ENCODE assay signal across 8 mouse cellular contexts in genomic region chr2:59645515-59645914, GRCm38 (mm10). TPM values are rescaled to one million over a fixed set of nuclear protein-coding genes. Genes with fewer than 3 reads are reported as not detected.
A peak's percentile ranks its signal among the peaks of the same experiment; 100 is the strongest.
DNase-seq lines count a peak whose midpoint lies in the region; ATAC-seq and TF ChIP-seq lines count a peak whose summit lies in the region.

No protein-coding gene starts in this region.

- intact Hi-C loops in left cerebral cortex, postnatal 25 days (cut with DNase I), result no loop called here

- no peak for DNase-seq in frontal cortex, postnatal 10 days (ENCODE audit: low spot score in 2 of 2)
- DNase-seq in left cerebral cortex, postnatal 25 days (ENCODE audit: low spot score in 2 of 2), result peak; percentile 37 to 57
- DNase-seq in left cerebral cortex, adult 11 months (ENCODE audit: low spot score), result no peak
- peak; percentile 89 to 92 for DNase-seq in cerebellum, postnatal 14 days
- no peak for DNase-seq in gastrocnemius, adult 8-10 months (ENCODE audit: low spot score in 2 of 2)
- DNase-seq in lung, postnatal 14 days, result no peak

- H3K36me3 ChIP-seq in myocyte (ENCODE audit: control insufficient read depth, insufficient read depth), result peaks cover 8% of the 10 kb centered on the region

- no peaks in the 10 kb centered on the region for H3K27me3 ChIP-seq in myocyte (ENCODE audit: control insufficient read depth, insufficient read depth, insufficient read length)

- H3ac ChIP-seq in myocyte (ENCODE audit: control insufficient read depth, insufficient read length), result no peak overlapping the region

- ATAC-seq in frontal cortex, adult (ENCODE audit: low TSS enrichment), result peak; percentile 68

- no peak for TF ChIP-seq POLR2A in myocyte (IDR thresholded peaks at IDR 0.05; ENCODE audit: insufficient read length, low read depth)

- H3K4me2 ChIP-seq in myocyte (ENCODE audit: low read depth), result peak overlapping the region; percentile 51

- H3K79me2 ChIP-seq in myocyte (ENCODE audit: control insufficient read depth, insufficient read depth), result peaks cover 100% of the 10 kb centered on the region

- no peak overlapping the region for H3K4me3 ChIP-seq in myocyte

TF ChIP-seq in myocyte, 11 proteins besides CTCF, POLR2A, EP300 and RAD21:
- TF ChIP-seq MYOG (IDR thresholded peaks at IDR 0.05; ENCODE audit: control insufficient read depth in 1 of 3, insufficient read depth in 1 of 3, insufficient read length in 2 of 3, low read depth in 2 of 3) (no peak), E2F4 (IDR thresholded peaks at IDR 0.05; ENCODE audit: insufficient read depth) (no peak), MAX (IDR thresholded peaks at IDR 0.05; ENCODE audit: low read depth) (no peak), POLR2AphosphoS2 (IDR thresholded peaks at IDR 0.05; ENCODE audit: insufficient read length, low read depth) (no peak), CEBPB (IDR thresholded peaks at IDR 0.05; ENCODE audit: insufficient read depth, poor library complexity, severe bottlenecking) (no peak), REST (IDR thresholded peaks at IDR 0.05; ENCODE audit: insufficient read depth, insufficient read length) (no peak), SRF (IDR thresholded peaks at IDR 0.05; ENCODE audit: control insufficient read depth, insufficient read length, low read depth) (no peak), USF1 (IDR thresholded peaks at IDR 0.05; ENCODE audit: low read depth) (no peak), MYOD1 (IDR thresholded peaks at IDR 0.05; ENCODE audit: control insufficient read depth in 1 of 3, insufficient read length in 2 of 3, low read depth in 2 of 3) (no peak), TCF3 (IDR thresholded peaks at IDR 0.05; ENCODE audit: insufficient read length, low read depth) (no peak), TCF12 (IDR thresholded peaks at IDR 0.05; ENCODE audit: insufficient read depth, poor library complexity, severe bottlenecking) (no peak)

RNA-seq across cellular contexts. Expression of gene Tanc1, which starts 33.7 kb away (rescaled TPM):
- 10 to 100 TPM; 20.1 to 25.4 TPM for total RNA-seq in left cerebral cortex, postnatal 25 days (2021)
- polyA plus RNA-seq in myocyte (2012; fragmentation: generic; extraction: Trizol), result 24.7 TPM
- total RNA-seq in gastrocnemius, adult 8-10 months (2022), result 10 to 100 TPM in 1 of 4 experiments, 1 to 10 TPM in 3; 4.4 to 10.5 (median 6.5) TPM

Comparison
In these comparisons a context has a peak if more than half of its experiments do, and no peak if none do; other contexts are left out.
1. DNase-seq: peak in left cerebral cortex, postnatal 25 days (2 of 2) and cerebellum, postnatal 14 days (2 of 2); none in frontal cortex, postnatal 10 days (0 of 2), left cerebral cortex, adult 11 months (single experiment), gastrocnemius, adult 8-10 months (0 of 2) and lung, postnatal 14 days (single experiment).